Mouse (Mus musculus): ENCODE data around the gene Snx13. TPM values are rescaled to one million over a fixed set of nuclear protein-coding genes. Genes with fewer than 3 reads are reported as not detected.

Gene Snx13
- 14.7 and 16.4 TPM in 2 replicates for polyA plus RNA-seq (2016; fragmentation: Nextera tagmentation; extraction: Ambion mirVana)

GRCm38 (mm10) chr12:35046999-35047319, at the start of gene Snx13:
Snx13 (plus strand) TSS chr12:35047186.
- under 1% methylated on average over 51 of the region's 51 CpGs for WGBS
- peak; percentile 89 for DNase-seq (ENCODE audit: low spot score)
- H3K36me3 ChIP-seq: no peaks in the 10 kb centered on the region
- H3K9me3 ChIP-seq: no peaks in the 10 kb centered on the region
- H3K27ac ChIP-seq: peak within 1 kb of the TSS; percentile 95
- peak within 1 kb of the TSS; percentile 86 for H3K4me3 ChIP-seq
- H3K27me3 ChIP-seq (ENCODE audit: insufficient read depth, poor library complexity, severe bottlenecking): 0 out of 2 replicates have a peak, but pooled peaks cover 6% of the 10 kb centered on the region
- peaks cover 23% of the 10 kb centered on the region for H3K4me1 ChIP-seq (replicated peaks)

- Histone ChIP-seq H3K27ac (no peak overlapping the region), H3K4me3 (no peak overlapping the region), H3K9me3 (no peaks in the 10 kb centered on the region), H3K4me1 (replicated peaks) (no peaks in the 10 kb centered on the region), H3K27me3 (ENCODE audit: insufficient read depth, poor library complexity, severe bottlenecking) (no peaks in the 10 kb centered on the region), H3K36me3 (no peaks in the 10 kb centered on the region)
- 90% methylated on average over 3 of the region's 3 CpGs for WGBS
- no peak for DNase-seq (ENCODE audit: low spot score)
Measured at GRCm38 (mm10) chr12:34997597-34998182, 49.3 kb upstream of the Snx13 start.

DNA sequence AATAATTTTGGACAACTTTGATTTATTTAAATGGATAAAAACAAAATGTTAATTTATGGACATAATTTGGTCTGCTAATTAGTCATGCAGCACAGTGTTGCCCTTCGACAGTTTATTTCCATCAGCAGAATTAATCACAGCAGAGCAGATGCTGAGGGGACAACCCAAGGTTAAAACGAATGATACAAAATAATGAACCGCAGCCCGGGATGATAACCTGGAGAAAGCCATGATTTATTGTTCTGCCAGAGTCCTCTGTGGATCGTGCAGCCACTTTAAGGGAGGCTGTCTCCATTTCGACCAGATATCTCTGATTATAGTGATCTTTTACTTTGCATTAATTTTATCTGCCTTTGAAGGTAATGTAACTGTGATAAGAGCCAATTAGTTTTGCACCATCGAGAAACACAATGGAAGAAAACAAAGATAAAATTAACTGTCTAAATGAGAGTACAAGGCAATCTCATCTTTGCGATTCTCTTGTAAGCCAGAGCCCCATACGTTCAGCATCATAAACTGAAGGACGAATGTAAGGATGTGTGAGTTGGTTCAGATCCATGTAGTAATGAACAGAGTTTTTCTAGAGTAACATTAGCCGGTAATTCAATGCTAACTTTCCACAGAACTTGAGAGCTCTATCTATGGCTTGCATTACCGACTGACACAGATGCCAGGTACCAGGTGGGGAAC, 48.1 kb upstream of the Snx13 start:
- 89% methylated on average over 12 of the region's 12 CpGs for WGBS
- Histone ChIP-seq H3K27ac (no peak overlapping the region), H3K4me1 (replicated peaks) (no peaks in the 10 kb centered on the region), H3K27me3 (ENCODE audit: insufficient read depth, poor library complexity, severe bottlenecking) (no peaks in the 10 kb centered on the region), H3K4me3 (no peak overlapping the region), H3K9me3 (no peaks in the 10 kb centered on the region), H3K36me3 (no peaks in the 10 kb centered on the region)
- DNase-seq (ENCODE audit: low spot score): no peak

GRCm38 (mm10) chr12:35000323-35000722, 46.7 kb upstream of the Snx13 start:
- H3K4me3 ChIP-seq: no peak overlapping the region
- H3K4me1 ChIP-seq (replicated peaks): no peaks in the 10 kb centered on the region
- no peak overlapping the region for H3K27ac ChIP-seq
- 76% methylated on average over 4 of the region's 4 CpGs for WGBS
- no peaks in the 10 kb centered on the region for H3K9me3 ChIP-seq
- no peak for DNase-seq (ENCODE audit: low spot score)
- H3K36me3 ChIP-seq: no peaks in the 10 kb centered on the region
- no peaks in the 10 kb centered on the region for H3K27me3 ChIP-seq (ENCODE audit: insufficient read depth, poor library complexity, severe bottlenecking)

DNA sequence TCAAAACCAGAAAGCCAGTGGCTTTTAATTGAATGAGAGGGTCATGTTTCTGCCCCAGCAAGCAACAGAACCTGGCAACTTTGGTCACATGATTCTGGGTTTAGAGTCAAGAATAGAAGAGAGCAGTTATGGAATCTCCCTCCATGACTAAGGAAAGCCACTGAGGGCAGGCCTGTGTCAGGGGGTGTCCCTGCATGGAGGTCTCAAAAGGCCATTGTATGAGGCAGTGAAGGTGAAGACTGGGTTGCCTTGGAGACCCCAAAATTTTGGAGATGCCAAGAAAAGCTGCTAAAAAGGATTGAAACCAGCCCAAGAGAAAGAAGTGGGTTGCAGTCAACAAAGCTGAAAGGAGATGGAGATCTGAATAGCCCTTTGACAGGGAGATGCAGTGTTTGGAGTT, 41.2 kb upstream of the Snx13 start:
- DNase-seq (ENCODE audit: low spot score): no peak
- no peak overlapping the region for H3K27ac ChIP-seq
- peaks cover 15% of the 10 kb centered on the region for H3K4me1 ChIP-seq (replicated peaks)
- no peak overlapping the region for H3K4me3 ChIP-seq
- no peaks in the 10 kb centered on the region for H3K36me3 ChIP-seq
- no peaks in the 10 kb centered on the region for H3K9me3 ChIP-seq
- no peaks in the 10 kb centered on the region; the same call in none of the 2 replicates for H3K27me3 ChIP-seq (ENCODE audit: insufficient read depth, poor library complexity, severe bottlenecking)

DNA sequence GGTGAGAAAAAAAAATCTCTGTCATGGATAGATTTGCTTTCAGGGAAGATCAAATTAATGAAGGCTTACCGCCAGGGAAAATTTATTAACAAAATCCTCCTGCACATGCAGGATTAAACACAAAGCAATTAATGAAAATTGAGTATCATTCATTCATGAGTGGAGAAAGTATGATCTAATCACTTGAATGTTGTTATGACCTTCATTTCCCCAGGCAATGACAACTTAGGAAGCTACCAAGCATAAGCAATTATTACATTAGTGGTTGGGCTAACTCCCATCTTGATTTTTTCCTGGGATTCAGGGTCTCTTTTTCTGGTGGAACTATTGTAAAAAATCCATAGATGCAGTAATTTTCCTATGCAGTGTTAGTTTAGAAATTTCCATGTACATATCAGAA, 39.1 kb upstream of the Snx13 start:
- H3K4me1 ChIP-seq (replicated peaks): peaks cover 15% of the 10 kb centered on the region
- H3K36me3 ChIP-seq: no peaks in the 10 kb centered on the region
- 85% methylated on average over 1 of the region's 1 CpGs for WGBS
- H3K27me3 ChIP-seq (ENCODE audit: insufficient read depth, poor library complexity, severe bottlenecking): no peaks in the 10 kb centered on the region; the same call in none of the 2 replicates
- no peak overlapping the region for H3K27ac ChIP-seq
- no peak for DNase-seq (ENCODE audit: low spot score)
- no peak overlapping the region for H3K4me3 ChIP-seq
- no peaks in the 10 kb centered on the region for H3K9me3 ChIP-seq

DNA sequence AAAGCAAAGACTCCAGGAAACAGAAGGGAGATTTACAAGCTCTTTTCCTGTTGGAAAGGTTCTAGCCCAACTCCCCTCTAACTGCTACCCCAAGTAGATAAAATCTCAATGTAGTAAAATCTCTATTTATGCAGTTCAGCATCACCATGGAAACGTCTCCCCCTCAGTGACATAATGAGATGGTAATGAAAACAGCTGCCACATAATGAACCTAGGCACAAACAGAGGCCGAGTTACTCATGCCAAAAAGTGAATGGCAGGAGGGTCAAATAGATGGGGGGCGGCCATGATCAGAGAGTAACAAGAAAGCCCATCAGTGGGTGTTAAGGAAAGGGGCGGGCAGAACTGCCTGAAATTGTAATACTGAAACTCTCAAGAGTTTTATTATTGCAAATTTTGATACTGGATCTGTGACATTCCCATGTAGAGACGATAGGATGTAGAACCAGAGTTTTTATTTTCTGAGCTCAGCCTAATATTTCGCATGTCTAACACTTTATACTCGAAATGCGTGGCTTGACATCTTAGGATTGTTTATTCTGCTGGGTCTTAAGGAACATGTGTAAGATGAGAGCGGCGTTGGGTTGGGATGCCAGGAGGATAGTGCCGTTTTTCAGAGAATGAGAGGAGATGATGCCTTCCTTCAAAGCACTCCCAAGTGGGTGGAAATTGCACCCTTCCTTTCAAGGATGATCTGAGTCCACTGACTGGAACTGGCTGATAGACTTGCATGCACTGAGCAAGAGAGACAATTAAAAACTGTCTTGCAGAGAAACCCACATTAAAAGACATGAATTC, 38.4 kb upstream of the Snx13 start:
- H3K27ac ChIP-seq: peak overlapping the region; percentile 40; the same call in 1 of the 2 replicates

DNA sequence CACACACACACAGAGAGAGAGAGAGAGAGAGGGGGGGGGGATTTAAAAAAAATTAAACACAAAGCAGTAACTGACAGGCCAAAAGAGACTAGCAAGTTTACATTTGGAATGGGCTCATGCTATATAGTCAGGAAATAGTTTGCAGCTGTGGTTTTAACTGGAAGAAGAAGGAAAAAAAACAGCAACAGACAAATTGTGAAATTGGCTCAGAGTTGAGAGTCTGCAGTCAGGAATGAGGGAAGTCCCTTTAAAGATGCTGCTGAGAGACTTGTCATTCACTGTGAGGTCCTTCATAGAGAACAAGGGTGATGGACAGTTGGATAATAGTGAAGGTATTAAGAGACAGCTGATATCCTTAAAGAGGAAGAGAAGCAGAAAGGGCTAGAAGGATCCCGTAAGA, 35.5 kb upstream of the Snx13 start:
- Histone ChIP-seq H3K27ac (no peak overlapping the region), H3K36me3 (no peaks in the 10 kb centered on the region), H3K27me3 (ENCODE audit: insufficient read depth, poor library complexity, severe bottlenecking) (no peaks in the 10 kb centered on the region; the same call in none of the 2 replicates), H3K4me1 (replicated peaks) (peaks cover 19% of the 10 kb centered on the region), H3K4me3 (no peak overlapping the region), H3K9me3 (no peaks in the 10 kb centered on the region)
- no peak for DNase-seq (ENCODE audit: low spot score)
- WGBS: 71% methylated on average over 1 of the region's 1 CpGs

More for the DNA sequence above, 38.4 kb upstream of the Snx13 start:
- no peaks in the 10 kb centered on the region for H3K36me3 ChIP-seq
- H3K4me1 ChIP-seq (replicated peaks): peaks cover 15% of the 10 kb centered on the region
- no peak overlapping the region for H3K4me3 ChIP-seq
- peak; percentile 54 for DNase-seq (ENCODE audit: low spot score)
- 52% methylated on average over 11 of the region's 11 CpGs for WGBS
- H3K9me3 ChIP-seq: no peaks in the 10 kb centered on the region
- no peaks in the 10 kb centered on the region; the same call in none of the 2 replicates for H3K27me3 ChIP-seq (ENCODE audit: insufficient read depth, poor library complexity, severe bottlenecking)

- Histone ChIP-seq H3K27ac (no peak overlapping the region), H3K27me3 (ENCODE audit: insufficient read depth, poor library complexity, severe bottlenecking) (no peaks in the 10 kb centered on the region; the same call in none of the 2 replicates), H3K4me3 (no peak overlapping the region), H3K36me3 (no peaks in the 10 kb centered on the region), H3K4me1 (replicated peaks) (peaks cover 11% of the 10 kb centered on the region), H3K9me3 (no peaks in the 10 kb centered on the region)
- DNase-seq (ENCODE audit: low spot score): no peak
- WGBS: 49% methylated on average over 2 of the region's 2 CpGs
Measured at GRCm38 (mm10) chr12:35013950-35014349, 33.0 kb upstream of the Snx13 start.

- Histone ChIP-seq H3K4me1 (replicated peaks) (peaks cover 4% of the 10 kb centered on the region; the same call in 1 of the 2 replicates), H3K27ac (no peak overlapping the region), H3K36me3 (no peaks in the 10 kb centered on the region), H3K9me3 (no peaks in the 10 kb centered on the region), H3K4me3 (no peak overlapping the region), H3K27me3 (ENCODE audit: insufficient read depth, poor library complexity, severe bottlenecking) (no peaks in the 10 kb centered on the region)
- 65% methylated on average over 3 of the region's 3 CpGs for WGBS
- DNase-seq (ENCODE audit: low spot score): no peak
Measured at GRCm38 (mm10) chr12:35016056-35016455, 30.9 kb upstream of the Snx13 start.

- no peak for DNase-seq (ENCODE audit: low spot score)
- H3K27ac ChIP-seq: no peak overlapping the region
- H3K9me3 ChIP-seq: no peaks in the 10 kb centered on the region
- no peaks in the 10 kb centered on the region for H3K36me3 ChIP-seq
- no peak overlapping the region for H3K4me3 ChIP-seq
- H3K27me3 ChIP-seq (ENCODE audit: insufficient read depth, poor library complexity, severe bottlenecking): no peaks in the 10 kb centered on the region
- WGBS: 88% methylated on average over 9 of the region's 9 CpGs
- peaks cover 4% of the 10 kb centered on the region; the same call in 1 of the 2 replicates for H3K4me1 ChIP-seq (replicated peaks)
Measured at GRCm38 (mm10) chr12:35016481-35017250, 30.3 kb upstream of the Snx13 start.

DNA sequence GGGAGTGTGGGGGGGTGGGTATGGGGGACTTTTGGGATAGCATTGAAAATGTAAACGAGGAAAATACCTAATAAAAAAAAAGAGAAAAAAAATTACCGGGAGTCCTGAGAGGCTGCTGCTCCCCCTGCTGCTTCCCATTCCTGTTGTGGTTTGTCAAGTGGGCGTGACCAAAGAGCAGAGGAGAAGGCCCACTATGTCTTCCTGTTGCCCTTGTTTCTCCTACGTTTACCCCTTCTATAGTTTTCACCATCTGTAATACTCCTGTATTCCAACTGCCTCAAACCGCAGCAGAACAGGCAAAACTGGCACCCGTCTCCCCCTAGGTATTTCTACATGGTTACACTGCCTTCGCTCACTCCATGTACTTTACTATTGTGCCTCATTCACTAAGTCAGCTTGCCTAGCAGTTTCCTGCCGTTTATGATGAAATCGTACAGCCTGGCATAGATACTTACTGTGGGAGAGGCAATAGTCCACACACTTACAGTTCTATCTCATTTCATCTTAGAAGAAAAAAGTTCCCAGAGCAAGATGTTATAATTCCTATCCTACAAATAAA, 28.2 kb upstream of the Snx13 start:
- H3K9me3 ChIP-seq: no peaks in the 10 kb centered on the region
- DNase-seq (ENCODE audit: low spot score): no peak
- H3K4me3 ChIP-seq: no peak overlapping the region
- H3K27me3 ChIP-seq (ENCODE audit: insufficient read depth, poor library complexity, severe bottlenecking): no peaks in the 10 kb centered on the region
- WGBS: 81% methylated on average over 9 of the region's 9 CpGs
- H3K27ac ChIP-seq: no peak overlapping the region
- H3K4me1 ChIP-seq (replicated peaks): peaks cover 4% of the 10 kb centered on the region; the same call in 1 of the 2 replicates
- H3K36me3 ChIP-seq: no peaks in the 10 kb centered on the region

All from hindbrain, embryonic 10.5 days (tissue).